Mouse (Mus musculus): ENCODE data around the gene Samd8. TPM values are rescaled to one million over a fixed set of nuclear protein-coding genes. Genes with fewer than 3 reads are reported as not detected.

The Samd8 gene
- 11.4 and 12.1 TPM in 2 replicates for polyA plus RNA-seq (2012; ENCODE audit: low replicate concordance)

GRCm38 (mm10) chr14:21750008-21750880 lies at the start of gene Samd8:
TSS of gene Samd8 (plus strand) at chr14:21750531.

GRCm38 (mm10) chr14:21714486-21714885 lies 35.8 kb upstream of the Samd8 start, which contains the start of gene Dupd1:
TSS of gene Dupd1 (minus strand) at chr14:21714576.

GRCm38 (mm10) chr14:21750881-21751542 lies 681 bp downstream of the Samd8 start, which contains the start of gene Dusp13:
TSS of gene Dusp13 (minus strand) at chr14:21751181.

GRCm38 (mm10) chr14:21824938-21825337 lies 74.6 kb downstream of the Samd8 start, which contains the start of gene Vdac2:
TSS of gene Vdac2 (plus strand) at chr14:21825238.

Other genes starting within 250 kb of the Samd8 start
- not detected in 2 replicates for gene Dupd1, start 36.0 kb upstream of the Samd8 start, polyA plus RNA-seq (2012; ENCODE audit: low replicate concordance)
- gene Dusp13, start 650 bp downstream of the Samd8 start, polyA plus RNA-seq (2012; ENCODE audit: low replicate concordance) = not detected in 2 replicates
- 327 and 452 TPM in 2 replicates for gene Vdac2, start 74.7 kb downstream of the Samd8 start, polyA plus RNA-seq (2012; ENCODE audit: low replicate concordance)
- 43.4 and 52.3 TPM in 2 replicates for gene Comtd1, start 98.4 kb downstream of the Samd8 start, polyA plus RNA-seq (2012; ENCODE audit: low replicate concordance)
- 2.1 and 2.7 TPM in 2 replicates for gene Zfp503, start 239.1 kb downstream of the Samd8 start, polyA plus RNA-seq (2012; ENCODE audit: low replicate concordance)